Mouse (Mus musculus): ENCODE measurements around the gene Phldb3.
"Not testable (repeated sequence)": the region's sequence is repeated elsewhere in the genome, so short reads cannot be mapped to it uniquely, and the experiment has no call there.

Gene Phldb3

GRCm38 (mm10) chr7:24594309-24594803, 16.2 kb upstream of the Phldb3 start:
- in situ Hi-C loops (cut with MboI), result no loop called here

GRCm38 (mm10) chr7:24595464-24595863, 15.1 kb upstream of the Phldb3 start:
- in situ Hi-C loops (cut with MboI), result no loop called here

- in situ Hi-C loops (cut with MboI), result no loop called here
Observed at GRCm38 (mm10) chr7:24598121-24598520, 12.4 kb upstream of the Phldb3 start.

- in situ Hi-C loops (cut with MboI), result no loop called here
Observed at GRCm38 (mm10) chr7:24599211-24600067, 11.1 kb upstream of the Phldb3 start.

GRCm38 (mm10) chr7:24600941-24601597, 9.5 kb upstream of the Phldb3 start:
- in situ Hi-C loops (cut with MboI), result no loop called here

- in situ Hi-C loops (cut with MboI), result loop anchor here (5.0 kb wide), 1 partner anchor 37 kb away; no protein-coding TSS in a partner anchor
Observed at GRCm38 (mm10) chr7:24605561-24605960, 5.0 kb upstream of the Phldb3 start.

GRCm38 (mm10) chr7:24606046-24606445, 4.5 kb upstream of the Phldb3 start:
- in situ Hi-C loops (cut with MboI), result loop anchor here (5.0 kb wide), 1 partner anchor 36 kb away; no protein-coding TSS in a partner anchor

GRCm38 (mm10) chr7:24608017-24608416, 2.5 kb upstream of the Phldb3 start:
- in situ Hi-C loops (cut with MboI), result loop anchor here (5.0 kb wide), 1 partner anchor 34 kb away; no protein-coding TSS in a partner anchor

- in situ Hi-C loops (cut with MboI), result loop anchor here (5.0 kb wide), 1 partner anchor 34 kb away; no protein-coding TSS in a partner anchor
Observed at GRCm38 (mm10) chr7:24608561-24608960, 2.0 kb upstream of the Phldb3 start.

- in situ Hi-C loops (cut with MboI), result no loop called here
Observed at GRCm38 (mm10) chr7:24610879-24611494, 424 bp downstream of the Phldb3 start.

- in situ Hi-C loops (cut with MboI), result no loop called here
Observed at GRCm38 (mm10) chr7:24611709-24612108, 1.1 kb downstream of the Phldb3 start.

GRCm38 (mm10) chr7:24612308-24612910, 1.8 kb downstream of the Phldb3 start:
- in situ Hi-C loops (cut with MboI), result no loop called here

- in situ Hi-C loops (cut with MboI), result no loop called here
Observed at GRCm38 (mm10) chr7:24614816-24615215, 4.3 kb downstream of the Phldb3 start.

GRCm38 (mm10) chr7:24617763-24618162, 7.2 kb downstream of the Phldb3 start:
- in situ Hi-C loops (cut with MboI), result no loop called here

- in situ Hi-C loops (cut with MboI), result not testable (repeated sequence)
Observed at GRCm38 (mm10) chr7:24618374-24618773, 7.8 kb downstream of the Phldb3 start.

GRCm38 (mm10) chr7:24619671-24620397, 9.3 kb downstream of the Phldb3 start:
- in situ Hi-C loops (cut with MboI), result no loop called here

GRCm38 (mm10) chr7:24621193-24621592, 10.6 kb downstream of the Phldb3 start:
- in situ Hi-C loops (cut with MboI), result no loop called here

- in situ Hi-C loops (cut with MboI), result no loop called here
Observed at GRCm38 (mm10) chr7:24622967-24623366, 12.4 kb downstream of the Phldb3 start.

- in situ Hi-C loops (cut with MboI), result no loop called here
Observed at GRCm38 (mm10) chr7:24628685-24629610, 18.4 kb downstream of the Phldb3 start.

GRCm38 (mm10) chr7:24629672-24630071, 19.1 kb downstream of the Phldb3 start:
- in situ Hi-C loops (cut with MboI), result no loop called here

Measured in mature B cell (primary cell).